Mouse (Mus musculus): Measurements from ENCODE around the gene Clic1. TPM values are rescaled to one million over a fixed set of nuclear protein-coding genes. Genes with fewer than 3 reads are reported as not detected.
A peak's percentile ranks its signal among the peaks of the same experiment; 100 is the strongest.
"Not testable (repeated sequence)": the region's sequence is repeated elsewhere in the genome, so short reads cannot be mapped to it uniquely, and the experiment has no call there.

The Clic1 gene
- polyA plus RNA-seq, 1 experiment from 2014 or later: 90.9 TPM

DNA sequence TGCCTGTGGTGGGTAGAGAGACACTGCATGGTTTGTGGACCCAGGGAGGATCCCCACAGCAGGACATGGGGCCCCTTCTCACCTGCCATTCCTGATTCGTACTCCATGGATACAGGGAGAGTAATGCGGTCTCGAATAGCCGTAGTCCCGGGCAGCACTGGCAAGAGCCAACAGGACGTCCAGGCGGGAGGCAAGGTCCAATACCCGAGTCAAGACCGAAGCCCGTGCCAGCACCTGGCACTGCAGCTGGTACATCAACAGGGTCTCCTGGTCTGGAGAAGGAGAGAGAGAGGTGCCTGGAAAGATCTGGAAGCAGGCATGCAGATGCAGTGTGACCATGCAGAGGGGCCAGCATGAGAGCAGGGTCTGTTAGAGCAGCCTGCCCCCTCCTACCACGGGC, 18.5 kb upstream of the Clic1 start:
- no peak overlapping the region for H3K27ac ChIP-seq (replicated peaks; ENCODE audit: low read depth, low read length)
- no peak overlapping the region for H3K4me3 ChIP-seq (ENCODE audit: low read depth, low read length)
- ATAC-seq (ENCODE audit: low read depth): no peak
- H3K27me3 ChIP-seq (replicated peaks; ENCODE audit: control insufficient read depth, insufficient read depth, low read length): no peaks in the 10 kb centered on the region
- no peak for DNase-seq (ENCODE audit: low spot score)
- H3K9ac ChIP-seq (ENCODE audit: low read depth, low read length): no peak overlapping the region
- no peaks in the 10 kb centered on the region for H3K9me3 ChIP-seq (ENCODE audit: control insufficient read depth, low read length)
- peaks cover under 1% of the 10 kb centered on the region for H3K4me1 ChIP-seq (ENCODE audit: control insufficient read depth, insufficient read depth, low read length)
- H3K4me2 ChIP-seq (ENCODE audit: low read depth, low read length): no peak overlapping the region
- H3K36me3 ChIP-seq (ENCODE audit: control insufficient read depth, insufficient read depth, low read length): no peaks in the 10 kb centered on the region
- 90% methylated on average over 11 of the region's 11 CpGs for WGBS

DNA sequence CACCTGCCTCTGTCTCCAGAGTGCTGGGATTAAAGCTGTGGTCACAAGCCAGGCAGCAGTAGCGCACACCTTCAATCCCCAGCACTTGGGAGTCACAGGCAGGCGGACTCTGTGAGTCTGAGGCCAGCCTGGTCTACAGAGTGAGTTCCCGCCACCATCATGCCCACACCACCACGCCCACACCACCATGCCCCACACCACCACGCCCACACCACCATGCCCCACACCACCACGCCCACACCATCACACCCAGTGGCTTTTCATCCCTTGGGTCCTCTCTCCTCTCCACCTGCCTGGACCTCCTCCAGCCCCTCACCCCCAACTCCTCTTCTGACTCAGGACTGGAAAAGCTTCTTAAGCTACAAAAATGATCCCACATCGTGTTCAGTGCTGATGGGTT, 17.9 kb upstream of the Clic1 start:
- no peak overlapping the region for H3K27ac ChIP-seq (replicated peaks; ENCODE audit: low read depth, low read length)
- no peak for ATAC-seq (ENCODE audit: low read depth)
- DNase-seq (ENCODE audit: low spot score): no peak
- H3K9ac ChIP-seq (ENCODE audit: low read depth, low read length): no peak overlapping the region
- 88% methylated on average over 7 of the region's 7 CpGs for WGBS
- no peaks in the 10 kb centered on the region for H3K27me3 ChIP-seq (replicated peaks; ENCODE audit: control insufficient read depth, insufficient read depth, low read length)
- no peaks in the 10 kb centered on the region for H3K9me3 ChIP-seq (ENCODE audit: control insufficient read depth, low read length)
- no peaks in the 10 kb centered on the region for H3K36me3 ChIP-seq (ENCODE audit: control insufficient read depth, insufficient read depth, low read length)
- no peak overlapping the region for H3K4me2 ChIP-seq (ENCODE audit: low read depth, low read length)
- H3K4me1 ChIP-seq (ENCODE audit: control insufficient read depth, insufficient read depth, low read length): no peaks in the 10 kb centered on the region; the same call in 1 of the 2 replicates
- H3K4me3 ChIP-seq (ENCODE audit: low read depth, low read length): no peak overlapping the region

DNA sequence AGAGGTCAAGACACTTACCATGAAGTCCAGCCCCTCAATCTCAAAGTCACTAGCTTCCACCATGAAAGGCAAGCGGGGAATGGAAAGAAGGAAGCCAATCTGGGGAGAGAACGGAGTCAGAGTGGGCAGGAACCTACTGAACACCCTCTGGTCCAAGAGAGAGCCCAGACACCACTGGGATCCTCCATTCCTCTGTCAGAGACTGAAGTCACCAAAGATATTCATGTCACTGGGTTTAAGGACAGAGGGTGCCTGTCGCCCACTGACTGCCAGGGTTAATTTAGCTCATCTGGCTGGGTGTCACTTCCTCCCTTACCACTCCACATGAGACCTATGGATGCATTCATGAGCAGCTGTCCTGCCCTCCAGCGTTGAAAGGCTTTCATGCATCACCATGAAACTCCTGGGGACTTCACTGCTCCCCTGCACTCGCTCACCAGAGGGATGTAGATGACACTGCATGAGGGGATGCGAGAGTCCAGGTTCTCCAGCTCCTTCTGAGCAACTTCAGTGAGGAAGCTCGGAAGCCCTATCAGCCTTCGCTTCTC, 17.4 kb upstream of the Clic1 start:
- H3K4me3 ChIP-seq (ENCODE audit: low read depth, low read length): no peak overlapping the region
- no peak overlapping the region for H3K27ac ChIP-seq (replicated peaks; ENCODE audit: low read depth, low read length)
- H3K4me1 ChIP-seq (ENCODE audit: control insufficient read depth, insufficient read depth, low read length): no peaks in the 10 kb centered on the region; the same call in 1 of the 2 replicates
- H3K27me3 ChIP-seq (replicated peaks; ENCODE audit: control insufficient read depth, insufficient read depth, low read length): no peaks in the 10 kb centered on the region
- H3K36me3 ChIP-seq (ENCODE audit: control insufficient read depth, insufficient read depth, low read length): no peaks in the 10 kb centered on the region
- ATAC-seq (ENCODE audit: low read depth): no peak
- H3K9me3 ChIP-seq (ENCODE audit: control insufficient read depth, low read length): no peaks in the 10 kb centered on the region
- no peak overlapping the region for H3K9ac ChIP-seq (ENCODE audit: low read depth, low read length)
- WGBS: 79% methylated on average over 8 of the region's 8 CpGs
- no peak for DNase-seq (ENCODE audit: low spot score)
- no peak overlapping the region for H3K4me2 ChIP-seq (ENCODE audit: low read depth, low read length)

DNA sequence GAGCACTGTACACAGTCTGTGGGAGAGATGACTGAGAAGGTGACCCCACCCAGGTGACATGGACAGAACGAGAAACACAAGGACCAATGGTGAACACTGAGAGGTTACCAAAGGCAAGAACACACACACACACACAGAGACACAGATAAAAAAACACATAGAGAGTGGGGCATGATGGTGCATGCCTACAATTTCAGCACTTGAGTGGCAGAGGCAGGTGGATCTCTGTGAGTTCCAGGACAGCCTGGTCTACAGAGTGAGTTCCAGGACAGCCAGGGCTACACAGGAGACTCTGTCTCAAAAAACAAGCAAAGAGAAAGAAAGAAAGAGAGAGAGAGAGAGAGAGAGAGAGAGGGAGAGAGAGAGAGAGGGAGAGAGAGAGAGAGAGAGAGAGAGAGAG, 16.1 kb upstream of the Clic1 start:
- DNase-seq (ENCODE audit: low spot score); H3K9ac ChIP-seq (ENCODE audit: low read depth, low read length); H3K36me3 ChIP-seq (ENCODE audit: control insufficient read depth, insufficient read depth, low read length); H3K27ac ChIP-seq (replicated peaks; ENCODE audit: low read depth, low read length); H3K9me3 ChIP-seq (ENCODE audit: control insufficient read depth, low read length); ATAC-seq (ENCODE audit: low read depth); H3K27me3 ChIP-seq (replicated peaks; ENCODE audit: control insufficient read depth, insufficient read depth, low read length); H3K4me2 ChIP-seq (ENCODE audit: low read depth, low read length); H3K4me1 ChIP-seq (ENCODE audit: control insufficient read depth, insufficient read depth, low read length); H3K4me3 ChIP-seq (ENCODE audit: low read depth, low read length): not testable (repeated sequence)
- WGBS: 75% methylated on average over 1 of the region's 1 CpGs

DNA sequence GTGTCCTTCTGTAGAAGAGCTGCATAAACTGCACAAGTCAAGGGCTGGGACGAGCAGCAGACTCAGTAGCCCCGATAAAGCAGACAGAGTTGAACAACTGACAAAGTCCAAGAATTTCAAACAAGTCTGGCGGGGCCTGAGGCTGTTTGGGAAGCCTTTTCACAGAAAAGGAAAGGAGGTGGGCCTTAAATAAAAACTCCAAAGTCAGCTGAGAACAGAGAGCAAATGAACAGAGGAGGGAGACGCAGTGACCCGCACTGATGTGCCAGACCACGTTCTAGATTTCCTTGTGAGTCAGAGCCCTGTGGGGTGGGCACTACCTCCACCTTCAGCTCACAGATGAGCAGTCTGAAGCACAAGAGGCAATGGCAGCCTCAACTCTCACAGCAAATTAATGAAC, 14.9 kb upstream of the Clic1 start:
- Histone ChIP-seq H3K36me3 (ENCODE audit: control insufficient read depth, insufficient read depth, low read length) (no peaks in the 10 kb centered on the region), H3K4me2 (ENCODE audit: low read depth, low read length) (no peak overlapping the region), H3K27me3 (replicated peaks; ENCODE audit: control insufficient read depth, insufficient read depth, low read length) (no peaks in the 10 kb centered on the region), H3K9ac (ENCODE audit: low read depth, low read length) (no peak overlapping the region; the same call in 1 of the 2 replicates), H3K4me1 (ENCODE audit: control insufficient read depth, insufficient read depth, low read length) (no peaks in the 10 kb centered on the region), H3K27ac (replicated peaks; ENCODE audit: low read depth, low read length) (no peak overlapping the region), H3K9me3 (ENCODE audit: control insufficient read depth, low read length) (no peaks in the 10 kb centered on the region), H3K4me3 (ENCODE audit: low read depth, low read length) (no peak overlapping the region)
- ATAC-seq (ENCODE audit: low read depth): no peak
- 69% methylated on average over 6 of the region's 6 CpGs for WGBS
- no peak for DNase-seq (ENCODE audit: low spot score)

DNA sequence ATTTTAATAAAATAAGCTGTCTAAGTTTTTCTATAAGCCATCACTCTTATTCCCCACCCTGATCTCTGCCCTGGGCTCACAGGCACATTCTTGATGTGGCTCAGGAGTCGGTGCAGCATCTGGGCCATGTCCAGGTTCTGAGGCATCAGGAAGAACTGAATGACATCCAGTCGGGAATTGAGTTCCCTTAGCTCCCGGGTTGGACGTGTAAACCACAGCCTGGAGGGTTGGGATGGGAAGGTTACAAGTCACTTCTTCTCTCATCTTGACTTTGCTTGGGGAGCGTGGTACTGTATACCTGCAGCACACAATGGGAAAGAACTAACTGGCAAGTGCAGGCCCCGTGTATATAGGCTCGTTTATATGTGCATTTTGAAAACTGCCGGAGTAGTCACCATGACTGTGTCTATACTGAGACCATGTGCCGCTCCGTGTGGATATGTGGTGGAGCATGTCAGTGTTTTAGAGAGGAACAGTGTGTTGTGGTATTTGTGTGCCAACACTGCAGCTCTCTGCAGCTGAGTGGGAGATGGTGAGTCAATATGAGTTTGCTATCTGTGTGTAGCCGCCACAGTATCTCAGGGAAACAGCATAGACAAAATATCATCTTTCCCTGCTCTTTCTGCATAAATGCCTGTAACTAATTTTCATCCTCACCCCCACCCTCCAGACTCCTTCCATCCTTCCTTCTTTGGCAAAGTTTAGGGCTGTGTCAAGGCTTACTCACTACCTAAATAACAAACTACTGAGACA, 10.5 kb upstream of the Clic1 start:
- DNase-seq (ENCODE audit: low spot score) (no peak), ATAC-seq (ENCODE audit: low read depth) (no peak)
- Histone ChIP-seq H3K9me3 (ENCODE audit: control insufficient read depth, low read length) (no peaks in the 10 kb centered on the region), H3K27ac (replicated peaks; ENCODE audit: low read depth, low read length) (no peak overlapping the region), H3K4me2 (ENCODE audit: low read depth, low read length) (no peak overlapping the region), H3K36me3 (ENCODE audit: control insufficient read depth, insufficient read depth, low read length) (no peaks in the 10 kb centered on the region), H3K9ac (ENCODE audit: low read depth, low read length) (no peak overlapping the region), H3K27me3 (replicated peaks; ENCODE audit: control insufficient read depth, insufficient read depth, low read length) (no peaks in the 10 kb centered on the region), H3K4me3 (ENCODE audit: low read depth, low read length) (no peak overlapping the region), H3K4me1 (ENCODE audit: control insufficient read depth, insufficient read depth, low read length) (no peaks in the 10 kb centered on the region)
- 81% methylated on average over 11 of the region's 11 CpGs for WGBS

DNA sequence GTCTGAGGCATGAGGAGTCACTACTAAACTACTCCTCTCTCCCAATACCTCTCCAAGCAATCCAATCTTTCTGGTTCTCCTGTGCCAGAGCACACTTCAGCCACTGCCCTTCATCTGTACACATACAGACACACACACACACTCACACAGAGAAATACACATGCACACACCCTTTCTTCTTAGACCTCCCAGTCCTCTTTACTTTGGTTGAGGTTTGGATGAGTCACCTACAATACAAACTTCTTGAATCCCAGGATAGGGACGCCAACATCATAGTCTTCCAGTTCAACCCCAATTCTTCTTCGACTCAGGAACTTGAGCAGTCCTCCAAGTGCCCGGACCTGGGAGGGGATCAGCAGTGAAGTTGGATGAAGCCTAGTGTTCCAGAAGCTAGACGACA, 6.0 kb upstream of the Clic1 start:
- Histone ChIP-seq H3K27me3 (replicated peaks; ENCODE audit: control insufficient read depth, insufficient read depth, low read length) (no peaks in the 10 kb centered on the region), H3K9me3 (ENCODE audit: control insufficient read depth, low read length) (no peaks in the 10 kb centered on the region), H3K9ac (ENCODE audit: low read depth, low read length) (no peak overlapping the region), H3K4me2 (ENCODE audit: low read depth, low read length) (no peak overlapping the region), H3K27ac (replicated peaks; ENCODE audit: low read depth, low read length) (no peak overlapping the region), H3K4me1 (ENCODE audit: control insufficient read depth, insufficient read depth, low read length) (peaks cover 33% of the 10 kb centered on the region), H3K36me3 (ENCODE audit: control insufficient read depth, insufficient read depth, low read length) (no peaks in the 10 kb centered on the region), H3K4me3 (ENCODE audit: low read depth, low read length) (no peak overlapping the region)
- ATAC-seq (ENCODE audit: low read depth): no peak
- no peak for DNase-seq (ENCODE audit: low spot score)
- 84% methylated on average over 4 of the region's 4 CpGs for WGBS

DNA sequence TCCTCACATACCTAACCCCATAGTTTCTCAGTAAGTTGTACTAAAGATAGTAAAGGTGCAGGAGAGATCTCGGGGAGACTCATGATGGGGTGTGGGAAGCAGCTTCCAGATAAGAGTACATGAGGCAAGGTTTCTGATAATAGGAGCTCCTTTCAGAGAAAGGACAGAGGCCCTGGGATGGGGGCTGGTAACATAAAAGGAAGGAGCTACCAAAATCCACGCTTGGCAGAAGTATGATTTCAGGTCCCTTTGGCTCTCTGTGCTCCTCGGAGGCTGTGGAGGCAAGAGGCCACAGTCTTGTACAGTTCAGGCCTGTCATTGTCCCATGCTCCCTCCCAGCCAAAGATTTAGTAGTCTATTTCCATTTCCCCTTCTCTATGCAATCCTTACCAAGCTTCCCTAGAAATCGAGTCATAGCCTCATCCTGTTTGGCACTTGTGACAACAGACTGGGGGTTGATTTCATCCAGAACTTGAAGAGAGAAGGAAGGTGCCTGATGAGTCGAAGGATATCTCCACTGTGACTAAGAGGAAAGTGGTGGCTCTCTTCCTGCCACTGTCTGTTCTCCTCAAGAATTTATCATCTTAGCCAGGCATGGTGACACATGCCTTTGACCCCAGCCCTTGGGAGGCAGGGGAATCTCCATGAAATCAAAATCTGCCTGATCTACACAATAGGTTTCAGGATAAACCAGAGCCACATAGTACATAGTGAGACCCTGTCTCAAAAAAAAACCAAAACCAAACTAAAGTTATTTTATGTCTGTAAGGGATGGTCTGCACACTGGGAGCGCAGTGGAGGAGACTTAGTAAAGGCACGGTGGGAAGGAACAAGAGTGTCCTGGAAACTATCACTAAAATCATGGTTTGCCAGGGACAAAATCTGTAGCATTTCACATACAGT, 4.6 kb upstream of the Clic1 start:
- Histone ChIP-seq H3K27ac (replicated peaks; ENCODE audit: low read depth, low read length) (no peak overlapping the region), H3K27me3 (replicated peaks; ENCODE audit: control insufficient read depth, insufficient read depth, low read length) (no peaks in the 10 kb centered on the region), H3K9me3 (ENCODE audit: control insufficient read depth, low read length) (no peaks in the 10 kb centered on the region), H3K4me2 (ENCODE audit: low read depth, low read length) (peak overlapping the region; percentile 98), H3K4me1 (ENCODE audit: control insufficient read depth, insufficient read depth, low read length) (peaks cover 42% of the 10 kb centered on the region), H3K36me3 (ENCODE audit: control insufficient read depth, insufficient read depth, low read length) (no peaks in the 10 kb centered on the region), H3K9ac (ENCODE audit: low read depth, low read length) (peak overlapping the region; percentile 87), H3K4me3 (ENCODE audit: low read depth, low read length) (peak overlapping the region; percentile 66)
- 78% methylated on average over 7 of the region's 7 CpGs for WGBS
- no peak for ATAC-seq (ENCODE audit: low read depth)
- DNase-seq (ENCODE audit: low spot score): no peak
